Mouse (Mus musculus): ENCODE data around the gene Oca2.

- TF ChIP-seq CTCF (IDR thresholded peaks at IDR 0.05; ENCODE audit: low read depth) (no peak), EP300 (IDR thresholded peaks at IDR 0.05; ENCODE audit: low read depth) (no peak)
Measured at GRCm38 (mm10) chr7:56549226-56549625, 309.7 kb downstream of the Oca2 start.

Data from liver, embryonic 14.5 days (tissue).